Mouse (Mus musculus): ENCODE data around the gene Tsfm.
A peak's percentile ranks its signal among the peaks of the same experiment; 100 is the strongest.
"Not testable (repeated sequence)": the region's sequence is repeated elsewhere in the genome, so short reads cannot be mapped to it uniquely, and the experiment has no call there.

The Tsfm gene

DNA sequence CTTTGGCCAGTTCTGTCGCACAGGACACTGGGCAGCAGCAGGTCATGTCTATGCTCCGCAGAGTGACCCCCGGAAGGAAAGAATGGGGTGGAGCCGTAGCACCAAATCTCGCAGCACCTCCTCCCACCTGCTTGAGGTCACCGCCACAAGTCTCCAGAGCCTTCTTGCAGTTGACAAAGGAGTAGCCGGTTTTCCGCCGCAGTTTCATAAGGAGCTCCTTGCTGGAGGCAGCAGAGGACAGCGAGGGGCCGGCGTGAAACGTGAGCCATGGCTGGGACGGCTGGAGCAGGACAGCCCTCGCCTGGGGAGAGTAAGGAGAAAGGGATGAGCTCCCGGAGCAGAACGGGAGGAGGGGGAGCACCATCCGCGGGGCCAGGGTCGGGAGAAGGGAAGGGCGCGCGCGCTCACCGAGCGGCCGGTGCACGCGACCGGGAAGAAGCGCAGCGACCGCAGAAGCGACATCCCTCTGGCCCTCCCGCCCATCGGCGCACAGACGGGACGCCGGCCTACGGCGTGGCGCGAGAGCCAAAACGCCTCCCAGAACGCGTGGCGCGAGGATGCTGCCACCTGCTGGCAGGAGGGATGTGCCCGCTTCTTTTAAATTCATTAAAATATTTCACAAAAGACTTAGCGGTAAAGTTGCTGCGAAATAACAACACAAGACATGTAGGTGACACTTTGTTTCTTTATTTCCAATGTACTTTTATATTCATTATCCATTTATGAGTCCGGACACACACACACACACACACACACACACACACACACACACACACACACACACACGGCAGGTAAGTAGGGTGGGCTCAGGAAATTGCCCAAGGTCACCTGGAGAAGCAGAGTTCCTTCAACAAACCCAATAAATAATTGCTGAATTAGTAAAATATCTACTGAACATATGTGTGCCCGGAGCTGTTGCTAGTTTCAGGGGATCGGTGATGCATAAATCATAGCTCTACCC, at the start of gene Tsfm:
Gene Tsfm, minus strand, starts transcription at position 505 of the 961 bp plus-strand sequence.
- peak; percentile 90 to 97 for DNase-seq

DNA sequence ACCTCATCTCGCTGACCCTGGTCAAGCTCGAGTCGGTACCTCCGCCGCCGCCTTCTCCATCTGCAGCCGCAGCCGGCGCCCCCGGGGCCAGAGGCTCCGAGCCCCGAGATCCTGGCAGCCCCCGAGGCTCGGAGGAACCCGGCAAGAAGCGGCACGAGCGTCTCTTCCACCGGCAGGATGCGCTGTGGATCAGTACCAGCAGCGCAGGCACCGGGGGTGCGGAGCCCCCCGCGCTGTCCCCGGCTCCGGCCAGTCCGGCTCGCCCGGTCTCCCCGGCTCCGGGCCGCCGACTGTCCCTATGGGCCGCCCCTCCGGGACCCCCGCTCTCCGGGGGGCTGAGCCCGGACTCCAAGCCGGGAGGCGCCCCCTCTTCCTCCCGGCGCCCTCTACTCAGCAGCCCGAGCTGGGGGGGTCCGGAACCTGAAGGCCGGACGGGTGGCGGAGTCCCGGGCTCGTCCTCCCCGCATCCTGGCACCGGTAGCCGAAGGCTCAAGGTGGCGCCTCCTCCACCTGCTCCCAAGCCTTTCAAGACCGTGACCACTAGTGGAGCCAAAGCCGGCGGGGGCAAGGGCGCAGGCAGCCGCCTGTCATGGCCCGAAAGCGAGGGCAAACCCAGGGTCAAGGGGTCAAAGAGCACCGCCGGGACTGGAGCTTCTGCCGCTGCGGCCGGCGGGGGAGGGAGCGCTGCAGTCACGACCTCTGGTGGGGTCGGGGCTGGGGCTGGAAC, 49.2 kb upstream of the Tsfm start:
- peak in 1 of 2 experiments; percentile 58 for DNase-seq

DNA sequence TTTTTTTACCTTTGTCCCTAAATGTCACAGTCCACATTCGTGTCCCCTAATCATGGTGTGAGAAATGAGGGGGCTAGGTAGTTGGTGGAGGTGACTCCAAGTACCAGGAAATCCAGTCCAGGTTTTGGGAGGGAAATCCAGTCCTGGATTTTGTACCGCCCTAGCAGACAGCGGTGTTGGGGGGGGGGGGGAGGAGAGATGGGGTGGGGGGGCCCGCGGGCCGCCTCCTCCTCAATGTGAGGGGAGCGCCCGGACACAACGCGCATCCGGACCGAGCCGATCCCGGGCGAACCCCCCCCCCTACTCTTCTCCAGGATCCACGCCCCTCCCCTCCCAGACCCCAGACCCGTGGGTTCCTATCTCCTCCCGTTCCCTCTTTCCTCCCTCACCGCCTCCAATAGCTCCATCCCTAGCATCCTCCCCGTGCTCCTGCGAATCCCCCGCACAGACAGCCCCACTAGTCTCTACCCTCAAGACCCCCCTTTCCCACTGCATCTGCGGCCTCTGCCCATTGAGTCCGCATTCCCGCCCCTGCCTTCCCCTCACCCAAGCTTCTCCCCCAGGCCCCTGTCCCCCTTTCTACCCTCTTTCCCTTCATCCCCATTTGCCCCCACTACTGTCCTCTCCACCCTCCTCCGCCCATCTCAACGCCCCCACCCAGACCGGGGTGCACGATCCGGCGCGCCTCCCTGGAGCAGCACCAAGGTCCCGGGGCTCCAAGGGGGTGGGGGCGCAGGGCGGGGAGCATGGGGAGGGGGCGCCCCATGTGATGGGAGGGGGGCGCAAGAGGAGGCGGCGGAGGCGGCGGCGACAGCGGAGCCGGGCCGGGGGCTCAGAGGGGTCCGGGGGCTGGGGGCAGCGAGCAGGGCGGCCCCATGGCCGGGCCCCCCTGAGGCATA, 48.3 kb upstream of the Tsfm start:
- peak in 1 of 2 experiments; percentile 54 for DNase-seq

DNA sequence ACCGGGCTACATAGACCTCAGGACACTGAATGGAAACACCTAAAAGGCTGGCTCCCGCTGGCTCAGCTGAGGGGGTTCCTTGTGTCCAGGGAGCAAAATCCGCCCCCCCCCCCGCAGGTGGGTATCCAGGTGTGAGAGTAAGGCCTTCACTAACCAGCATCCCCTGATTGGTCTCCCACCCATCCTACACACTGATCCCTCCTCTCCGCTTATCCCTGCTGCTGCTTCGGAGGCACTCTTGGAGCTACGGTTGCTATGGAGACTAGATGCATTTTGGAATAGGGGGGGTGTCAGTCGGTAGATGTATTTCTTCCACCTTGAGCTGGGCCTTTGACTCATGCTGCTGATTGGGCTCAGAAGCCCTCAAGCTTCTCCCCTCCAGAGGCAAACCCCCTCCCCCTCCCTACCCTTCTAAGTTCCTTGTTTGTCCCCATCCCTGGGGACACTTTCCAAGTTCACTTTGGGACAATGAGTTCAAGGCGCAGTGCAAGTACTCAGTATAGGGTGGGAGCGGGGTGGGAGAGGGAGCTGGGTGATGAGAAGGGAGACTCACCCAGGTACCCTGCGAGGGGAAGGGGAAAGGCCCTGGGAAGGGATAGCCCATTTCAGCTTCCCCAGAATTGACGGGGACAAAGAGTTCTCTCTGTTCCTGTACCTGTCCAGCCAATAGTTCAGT, 47.5 kb upstream of the Tsfm start:
- no peak for DNase-seq

DNA sequence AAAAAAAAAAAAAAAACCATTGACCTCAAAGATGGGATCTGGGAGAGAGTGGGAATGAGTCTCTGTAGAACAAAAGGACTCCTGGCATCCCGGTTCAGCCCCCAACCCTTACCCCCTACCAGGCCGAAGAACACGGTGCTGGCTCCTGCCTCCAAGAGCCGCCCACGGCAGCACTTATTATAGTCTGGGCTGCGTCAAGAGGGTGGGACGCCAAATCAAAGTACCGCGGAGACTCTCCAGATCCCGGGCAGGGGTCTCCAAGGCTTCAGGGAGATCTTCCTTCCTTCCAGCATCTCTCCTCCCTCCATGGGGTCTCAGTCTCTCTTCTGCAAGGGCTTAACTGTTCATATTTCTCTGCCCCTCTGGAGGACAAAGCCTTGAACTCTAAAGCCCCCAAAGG, 46.9 kb upstream of the Tsfm start:
- DNase-seq = no peak

DNA sequence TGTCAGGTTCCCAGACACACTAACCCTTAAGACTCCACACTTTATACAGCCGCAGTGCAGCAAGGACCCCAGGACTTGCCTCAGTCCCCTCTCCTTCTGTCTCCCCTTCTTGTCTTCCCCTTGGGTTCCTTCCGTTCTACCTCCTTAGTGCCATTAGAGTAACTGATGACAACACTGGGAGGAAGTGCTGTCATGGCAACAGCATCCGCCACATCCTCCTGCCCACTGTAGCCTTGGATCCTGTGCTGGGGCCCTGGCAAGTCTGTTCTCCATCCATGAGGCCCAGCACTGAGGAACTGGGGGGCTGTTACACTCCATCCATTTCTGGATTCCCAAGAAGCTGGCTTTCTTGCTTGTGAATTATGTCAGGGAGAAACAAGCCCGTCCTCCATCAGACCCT, 45.4 kb upstream of the Tsfm start:
- DNase-seq = no peak

DNA sequence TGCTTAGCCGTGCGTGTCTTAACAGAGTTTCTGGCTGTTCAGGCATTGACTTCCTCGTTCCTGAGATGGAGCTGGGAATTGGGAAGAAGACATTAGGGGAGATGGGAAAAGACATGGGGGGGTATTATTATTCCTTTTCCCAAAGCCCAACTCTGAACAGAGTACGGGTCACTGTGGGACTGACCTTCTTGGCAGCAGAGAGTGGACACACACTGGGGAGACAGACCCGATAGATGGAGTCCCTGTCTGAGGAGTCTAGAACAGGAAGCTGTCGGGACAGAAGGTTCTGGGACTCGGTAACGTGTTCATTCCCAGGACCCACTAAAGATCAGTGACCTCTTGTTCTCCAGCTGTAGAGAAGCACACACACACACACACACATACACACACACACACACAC, 45.0 kb upstream of the Tsfm start:
- no peak for DNase-seq

DNA sequence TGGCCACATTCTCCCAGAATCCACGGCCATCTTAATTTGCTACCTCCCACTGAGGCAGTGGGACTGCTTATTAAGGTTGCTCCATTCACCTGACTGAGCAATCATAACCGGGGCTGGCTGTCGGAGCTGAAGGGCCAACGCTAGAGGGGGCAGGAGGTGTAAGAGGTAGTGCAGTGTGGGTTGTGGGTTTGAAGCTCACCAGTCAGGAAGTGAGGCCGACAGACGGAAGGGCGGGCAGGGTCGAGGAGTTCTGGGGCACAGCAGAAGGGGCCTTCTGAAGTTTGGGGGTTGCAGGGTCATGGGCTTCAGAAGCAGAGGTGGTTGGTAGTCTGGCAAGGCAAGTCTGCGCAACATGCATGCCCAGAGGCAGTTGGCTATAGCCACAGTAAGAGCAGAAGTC, 44.4 kb upstream of the Tsfm start, which contains the start of gene Agap2:
Gene Agap2, plus strand, starts transcription at position 205 of the 400 bp plus-strand sequence.
- DNase-seq = no peak

DNA sequence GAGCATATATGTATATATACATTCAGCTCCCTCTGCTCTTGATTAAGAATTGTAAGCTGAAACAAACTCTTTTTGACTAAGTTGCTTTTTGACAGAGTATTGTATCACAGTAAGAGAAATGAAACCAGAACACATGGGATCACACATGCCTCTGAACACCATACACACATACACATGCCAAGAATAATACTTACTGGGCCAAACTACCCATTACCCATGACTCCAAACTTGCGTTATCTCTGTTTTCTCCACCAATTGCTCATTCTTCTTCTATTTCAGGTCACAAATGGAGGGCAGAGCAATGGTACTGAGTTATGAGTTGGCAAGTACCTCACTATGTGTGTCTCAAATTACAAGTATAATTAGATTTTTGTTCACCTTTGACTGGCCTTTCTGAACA, 43.3 kb upstream of the Tsfm start:
- DNase-seq = no peak

DNA sequence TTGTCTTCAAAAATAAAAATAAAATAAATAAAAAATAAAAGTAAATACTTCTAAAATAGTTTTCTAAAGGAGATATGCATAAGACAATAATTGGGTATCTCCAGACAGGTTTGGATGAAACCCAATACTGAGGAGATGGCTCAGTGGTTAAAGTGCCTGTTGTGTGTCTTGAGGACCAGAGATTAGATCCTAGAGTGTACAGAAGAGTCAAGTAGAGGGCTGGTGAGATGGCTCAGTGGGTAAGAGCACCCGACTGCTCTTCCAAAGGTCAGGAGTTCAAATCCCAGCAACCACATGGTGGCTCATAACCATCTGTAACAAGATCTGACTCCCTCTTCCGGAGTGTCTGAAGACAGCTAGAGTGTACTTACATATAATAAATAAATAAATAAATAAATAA, 42.3 kb upstream of the Tsfm start:
- DNase-seq = not testable (repeated sequence)

DNA sequence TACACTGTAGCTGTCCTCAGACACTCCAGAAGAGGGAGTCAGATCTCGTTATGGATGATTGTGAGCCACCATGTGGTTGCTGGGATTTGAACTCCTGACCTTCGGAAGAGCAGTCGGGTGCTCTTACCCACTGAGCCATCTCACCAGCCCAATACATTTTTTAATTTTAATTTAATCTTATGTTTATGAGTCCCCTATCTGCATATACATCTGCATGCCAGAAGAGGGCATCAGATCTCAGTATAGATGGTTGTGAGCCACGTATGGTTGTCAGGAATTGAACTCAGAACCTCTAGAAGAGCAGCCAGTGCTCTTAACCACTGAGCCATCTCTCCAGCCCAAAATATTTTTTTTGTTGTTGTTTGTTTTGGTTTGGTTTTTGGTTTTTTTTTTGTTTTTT, 41.6 kb upstream of the Tsfm start:
- DNase-seq = not testable (repeated sequence)

DNA sequence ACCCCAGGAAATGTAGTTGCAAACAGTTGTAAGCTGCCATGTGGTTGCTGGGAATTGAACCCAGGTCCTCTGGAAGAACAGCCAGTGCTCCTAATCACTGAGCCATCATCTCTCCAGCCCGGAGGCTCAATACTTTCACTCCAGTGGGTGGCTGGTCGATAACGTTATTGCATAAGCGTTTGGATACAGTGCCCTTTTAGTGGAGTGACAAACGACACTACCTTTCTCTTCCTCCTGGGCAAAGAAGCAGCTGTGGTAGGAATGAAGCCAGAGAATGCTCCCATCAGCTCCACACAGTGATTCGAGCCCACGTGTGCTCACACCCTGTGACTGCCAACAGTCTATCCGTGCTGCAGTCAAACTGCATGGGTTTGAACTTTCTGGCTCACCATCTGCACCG, 40.6 kb upstream of the Tsfm start:
- no peak for DNase-seq

DNA sequence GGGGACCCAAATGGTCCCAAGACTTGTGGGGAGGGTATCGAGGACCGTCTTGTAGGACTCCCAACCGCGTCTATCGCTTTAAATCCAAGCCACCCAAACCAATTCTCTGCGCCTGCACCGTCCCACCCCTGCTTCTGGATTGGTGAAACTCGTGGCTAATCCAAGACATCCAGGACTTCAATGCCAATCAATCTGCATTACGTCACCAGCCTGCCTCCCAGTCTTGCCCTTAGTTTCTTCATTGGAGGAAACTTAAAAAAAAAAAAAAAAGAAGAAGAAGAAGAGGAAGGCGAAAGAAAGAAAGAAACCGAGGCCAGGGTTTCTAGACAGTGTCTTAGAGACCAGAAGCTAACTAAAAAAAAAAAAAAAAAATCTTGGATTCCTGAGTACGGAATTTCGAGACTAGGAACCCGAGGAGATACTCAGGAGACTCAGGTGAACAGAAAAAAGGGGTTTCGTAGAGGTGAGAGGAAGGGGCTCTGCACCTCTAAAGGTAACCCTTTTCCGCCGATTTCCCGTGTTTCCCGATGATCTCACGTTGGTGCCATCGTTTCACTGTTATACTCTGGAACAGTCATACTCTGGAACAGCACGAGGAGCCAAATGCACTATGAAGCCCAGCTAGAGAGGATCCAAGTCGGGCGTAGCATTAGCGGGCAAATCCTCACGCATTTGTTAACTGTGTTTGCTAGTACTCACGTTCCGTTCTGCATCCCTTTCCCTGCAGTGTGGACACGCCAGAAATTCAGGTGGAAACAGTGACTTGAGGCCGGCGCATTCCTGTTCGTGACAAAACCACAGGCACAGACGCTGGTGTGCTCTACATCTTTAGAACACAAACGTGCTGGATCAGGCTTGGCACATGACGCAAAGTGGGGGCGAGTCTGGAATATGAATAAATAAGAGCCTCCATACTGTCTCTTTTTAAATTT, 39.8 kb upstream of the Tsfm start, which contains the start of gene Tspan31:
Gene Tspan31, minus strand, starts transcription at position 75 of the 932 bp plus-strand sequence.
- peak; percentile 94 to 99 for DNase-seq

DNA sequence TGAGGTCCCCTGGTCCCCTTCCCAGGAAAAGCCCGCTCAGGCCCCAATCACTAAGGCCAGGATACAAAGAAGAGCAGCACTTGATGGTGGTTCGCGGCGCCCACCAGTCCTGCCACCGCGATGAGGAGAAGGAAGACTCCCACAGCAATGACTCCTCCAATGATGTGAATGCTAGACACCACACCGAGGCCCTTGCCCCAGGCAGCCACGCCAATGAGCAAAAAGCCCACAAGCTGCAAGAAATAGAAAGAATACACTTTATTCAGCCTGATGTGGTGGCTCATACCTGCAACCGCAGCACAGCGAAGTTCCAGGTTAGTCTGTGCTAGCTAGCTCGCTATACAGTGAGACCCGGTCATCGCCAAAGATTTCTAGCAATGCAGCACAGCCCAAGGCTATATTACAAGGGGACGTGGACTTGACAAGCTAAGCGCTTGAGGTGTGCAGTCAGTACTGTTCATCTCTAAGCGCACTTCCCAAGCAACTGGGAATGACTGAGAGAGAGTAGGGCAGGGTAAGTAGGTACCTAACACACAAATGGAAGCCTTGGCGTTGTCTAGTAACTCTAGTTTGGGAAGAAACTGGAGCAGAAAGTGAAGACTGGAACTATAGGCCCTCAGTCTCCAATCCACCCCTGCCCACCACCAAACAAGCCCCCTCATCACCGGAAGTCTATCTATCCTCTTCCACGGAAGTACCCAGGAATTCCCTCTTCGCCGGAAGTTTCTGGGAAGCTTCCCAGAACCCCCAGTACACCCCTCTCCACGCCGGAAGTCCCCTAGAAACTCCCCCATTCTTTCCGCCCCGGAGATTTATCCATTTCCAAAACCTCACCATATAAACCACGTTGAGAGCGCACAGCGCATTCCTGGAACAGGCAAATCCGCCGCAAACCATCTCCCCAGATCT, 38.9 kb upstream of the Tsfm start:
- DNase-seq = no peak

DNA sequence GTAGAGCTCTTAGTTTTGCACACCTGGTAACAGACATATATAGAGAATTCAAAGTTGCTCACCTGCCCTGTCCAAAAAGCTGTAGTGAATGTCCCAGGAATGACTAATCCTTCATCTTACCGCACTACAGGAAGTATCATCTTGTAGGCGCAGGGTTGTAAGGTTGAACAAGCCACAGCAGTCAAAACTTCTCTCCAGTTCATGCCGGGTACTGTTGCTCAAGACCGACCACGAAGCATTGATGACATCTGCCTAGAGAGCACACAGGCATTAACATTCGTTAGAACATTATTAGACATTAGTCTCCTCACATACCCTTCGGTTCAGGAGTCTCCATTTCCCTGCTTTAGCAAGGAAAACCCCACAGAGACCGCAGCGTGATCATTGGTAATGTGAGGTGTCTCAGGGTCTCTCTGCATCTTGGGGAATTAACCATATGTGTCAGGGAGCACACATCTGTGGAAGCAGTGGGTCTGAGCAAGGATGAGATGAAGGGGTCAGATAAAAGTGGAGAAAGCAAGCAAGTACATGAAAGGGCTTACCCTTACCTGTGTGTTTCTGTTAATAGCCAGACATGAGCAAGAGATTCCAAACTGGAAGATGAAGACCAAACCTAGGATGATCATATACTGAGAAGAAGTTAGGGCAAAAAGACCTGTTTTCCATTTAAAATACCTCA, 37.9 kb upstream of the Tsfm start:
- no peak for DNase-seq

DNA sequence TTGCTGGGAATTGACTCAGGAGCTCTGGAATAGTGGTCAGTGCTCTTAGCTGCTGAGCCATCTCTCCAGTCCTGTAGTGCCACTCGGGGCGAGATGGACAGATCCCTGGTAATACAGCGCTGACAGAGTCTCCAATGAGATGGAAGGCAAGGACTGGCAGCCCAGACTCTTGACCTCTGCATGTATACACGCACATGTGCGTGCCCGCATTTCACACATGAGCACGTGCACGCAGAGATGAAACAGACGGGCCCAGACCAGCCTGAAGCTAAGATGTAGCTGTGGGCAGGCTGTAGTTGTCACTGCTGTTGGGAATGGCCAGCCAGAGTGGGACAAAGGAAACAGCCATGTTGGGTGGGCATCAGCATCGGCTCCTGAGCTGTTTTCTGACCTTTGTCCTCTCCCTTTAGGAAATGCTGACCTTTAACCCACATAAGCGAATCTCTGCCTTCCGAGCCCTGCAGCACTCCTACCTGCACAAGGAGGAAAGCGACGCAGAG, 35.9 kb upstream of the Tsfm start:
- DNase-seq = no peak

DNA sequence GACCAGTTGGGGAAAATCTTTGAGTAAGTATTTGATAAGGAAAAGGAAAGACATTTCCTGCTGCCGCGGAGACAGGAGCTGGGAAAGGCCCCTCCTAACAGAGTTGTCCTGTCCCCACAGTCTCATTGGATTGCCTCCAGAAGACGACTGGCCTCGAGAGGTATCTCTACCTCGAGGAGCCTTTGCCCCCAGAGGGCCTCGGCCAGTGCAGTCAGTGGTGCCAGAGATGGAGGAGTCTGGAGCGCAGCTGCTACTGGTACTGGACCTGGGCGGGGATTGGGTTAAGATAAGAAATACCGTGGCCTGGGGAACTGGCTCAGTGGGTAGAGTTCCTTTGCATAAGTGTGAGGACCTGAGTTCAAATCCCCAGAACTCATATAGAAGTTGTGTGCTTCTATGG, 35.3 kb upstream of the Tsfm start:
- DNase-seq = peak in 1 of 2 experiments; percentile 44

DNA sequence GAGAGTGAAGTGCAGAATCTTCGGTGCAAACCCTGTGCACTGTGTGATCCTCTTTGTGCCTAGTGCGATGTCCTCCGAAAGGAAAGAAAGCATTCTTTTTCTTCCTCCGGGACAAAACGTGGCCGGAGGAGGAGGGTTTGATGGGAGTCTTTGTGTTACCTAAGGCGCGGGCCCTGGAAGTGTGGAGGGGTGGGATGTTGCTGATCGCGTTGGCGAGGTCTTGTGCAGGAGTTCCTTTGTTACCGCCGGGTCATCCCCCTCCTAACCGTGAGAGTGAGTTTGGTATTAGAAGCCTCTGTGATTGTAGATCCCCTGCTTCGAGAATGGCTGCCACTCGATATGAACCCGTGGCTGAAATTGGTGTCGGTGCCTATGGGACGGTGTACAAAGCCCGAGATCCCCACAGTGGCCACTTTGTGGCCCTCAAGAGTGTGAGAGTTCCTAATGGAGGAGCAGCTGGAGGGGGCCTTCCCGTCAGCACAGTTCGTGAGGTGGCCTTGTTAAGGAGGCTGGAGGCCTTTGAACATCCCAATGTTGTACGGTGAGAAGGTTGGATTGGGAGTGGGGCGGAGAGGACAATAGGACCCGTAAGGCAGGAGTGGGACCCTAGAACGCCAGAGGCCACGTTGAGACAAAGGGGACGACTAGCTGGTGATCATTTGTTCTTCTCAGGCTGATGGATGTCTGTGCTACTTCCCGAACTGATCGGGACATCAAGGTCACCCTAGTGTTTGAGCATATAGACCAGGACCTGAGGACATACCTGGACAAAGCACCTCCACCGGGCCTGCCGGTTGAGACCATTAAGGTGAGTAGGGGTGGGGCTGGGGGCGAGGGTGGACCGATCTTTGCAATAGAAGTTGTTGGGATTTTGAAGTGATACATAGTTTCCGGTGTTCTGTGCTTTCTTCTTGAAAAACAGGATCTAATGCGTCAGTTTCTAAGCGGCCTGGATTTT, 33.6 kb upstream of the Tsfm start:
- no peak for DNase-seq
